Mouse (Mus musculus) right cerebral cortex, postnatal 14 days (tissue): ENCODE data around the gene Cacna2d2.
"Not testable (repeated sequence)": the region's sequence is repeated elsewhere in the genome, so short reads cannot be mapped to it uniquely, and the experiment has no call there.

Experiments
- DNase-seq: peaks from one replicate; pipeline ENCODE4 v3.0.0; 2022

Cacna2d2 gene

DNA sequence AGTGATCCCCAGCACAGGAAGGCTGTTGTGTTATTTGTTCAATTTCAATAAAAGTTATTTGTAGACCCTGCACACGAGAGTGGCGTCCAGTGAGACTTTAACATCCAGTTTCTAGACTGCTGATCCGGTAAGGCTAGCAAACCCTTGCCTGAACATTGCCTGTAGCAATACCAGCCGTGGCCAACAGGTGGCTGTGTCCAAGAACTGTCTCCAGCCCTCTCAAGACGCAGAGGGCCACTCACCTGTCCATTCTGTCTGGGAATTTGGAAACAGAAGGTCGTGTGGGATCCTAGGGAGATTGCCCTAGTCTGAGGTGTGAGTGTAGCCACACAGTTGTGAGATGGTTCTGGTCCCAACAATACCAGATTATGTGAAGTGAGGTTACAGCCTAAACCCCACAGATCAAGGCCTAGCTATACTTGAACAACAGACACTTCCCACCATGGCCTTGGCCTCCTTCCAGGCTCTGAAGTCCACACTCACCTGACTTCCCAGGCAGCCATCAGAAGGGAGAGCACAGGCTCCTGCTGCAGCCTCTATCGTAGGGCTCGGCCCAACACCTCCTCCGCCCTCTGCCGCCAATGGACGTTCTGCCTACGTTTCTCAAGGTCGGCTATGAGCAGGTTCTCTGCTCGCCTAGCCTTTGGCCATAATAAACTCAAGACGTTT is 166.8 kb downstream of the Cacna2d2 start:
- DNase-seq: peak; percentile 83

DNA sequence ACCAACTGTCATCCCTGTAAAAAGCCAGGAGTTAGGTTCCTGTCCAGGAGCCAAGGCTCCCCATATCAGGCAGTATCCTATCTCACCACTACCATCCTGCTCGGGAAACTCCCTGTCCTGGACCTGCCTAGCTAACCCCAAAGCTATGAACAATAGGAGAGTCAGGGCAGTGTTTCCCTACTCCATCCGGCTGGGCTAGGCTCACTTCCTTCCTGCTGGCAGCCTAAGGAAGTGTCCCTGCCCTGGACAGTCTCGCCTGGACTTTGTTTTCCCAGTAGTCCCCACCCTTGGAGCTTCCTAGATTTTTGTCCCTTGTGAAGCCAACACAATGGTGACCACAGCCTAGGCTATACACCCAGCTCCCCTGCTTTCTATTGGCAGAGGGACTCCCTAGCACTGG is 167.4 kb downstream of the Cacna2d2 start:
- DNase-seq: peak; percentile 6

DNA sequence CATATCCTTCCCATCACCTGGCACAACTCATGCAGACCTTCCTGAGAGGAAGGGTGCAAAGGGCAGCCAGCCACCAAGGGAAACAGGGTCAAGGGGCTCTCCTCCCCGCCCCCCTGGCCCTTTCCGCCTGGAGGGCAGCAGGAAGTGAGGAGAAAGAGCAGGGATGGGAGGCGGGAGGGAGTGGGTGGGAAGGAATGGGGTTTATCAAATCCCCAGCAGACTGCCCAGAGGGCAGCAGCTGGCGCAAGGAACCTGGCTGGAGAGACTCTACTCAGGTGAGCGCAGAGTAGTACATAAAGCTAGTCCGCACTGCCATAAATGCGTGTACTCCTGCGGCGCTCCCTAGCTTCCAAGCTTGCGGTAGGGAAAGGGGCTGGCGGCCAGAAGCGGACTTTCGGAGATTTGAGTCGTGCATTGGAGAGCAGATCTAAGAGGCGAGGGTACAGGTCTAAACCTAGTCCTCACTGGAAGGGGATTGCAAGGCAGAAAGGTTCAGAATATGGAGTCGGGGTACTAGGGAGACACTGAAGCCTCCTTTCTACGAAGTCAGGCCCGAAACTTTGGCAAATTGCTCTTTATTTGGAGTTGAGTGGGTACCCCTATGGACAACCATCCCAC is 168.4 kb downstream of the Cacna2d2 start, which contains the start of gene Hyal2:
Gene Hyal2 (plus strand): TSS at position 244 of the 618 bp plus-strand sequence.
- DNase-seq: peak; percentile 12

DNA sequence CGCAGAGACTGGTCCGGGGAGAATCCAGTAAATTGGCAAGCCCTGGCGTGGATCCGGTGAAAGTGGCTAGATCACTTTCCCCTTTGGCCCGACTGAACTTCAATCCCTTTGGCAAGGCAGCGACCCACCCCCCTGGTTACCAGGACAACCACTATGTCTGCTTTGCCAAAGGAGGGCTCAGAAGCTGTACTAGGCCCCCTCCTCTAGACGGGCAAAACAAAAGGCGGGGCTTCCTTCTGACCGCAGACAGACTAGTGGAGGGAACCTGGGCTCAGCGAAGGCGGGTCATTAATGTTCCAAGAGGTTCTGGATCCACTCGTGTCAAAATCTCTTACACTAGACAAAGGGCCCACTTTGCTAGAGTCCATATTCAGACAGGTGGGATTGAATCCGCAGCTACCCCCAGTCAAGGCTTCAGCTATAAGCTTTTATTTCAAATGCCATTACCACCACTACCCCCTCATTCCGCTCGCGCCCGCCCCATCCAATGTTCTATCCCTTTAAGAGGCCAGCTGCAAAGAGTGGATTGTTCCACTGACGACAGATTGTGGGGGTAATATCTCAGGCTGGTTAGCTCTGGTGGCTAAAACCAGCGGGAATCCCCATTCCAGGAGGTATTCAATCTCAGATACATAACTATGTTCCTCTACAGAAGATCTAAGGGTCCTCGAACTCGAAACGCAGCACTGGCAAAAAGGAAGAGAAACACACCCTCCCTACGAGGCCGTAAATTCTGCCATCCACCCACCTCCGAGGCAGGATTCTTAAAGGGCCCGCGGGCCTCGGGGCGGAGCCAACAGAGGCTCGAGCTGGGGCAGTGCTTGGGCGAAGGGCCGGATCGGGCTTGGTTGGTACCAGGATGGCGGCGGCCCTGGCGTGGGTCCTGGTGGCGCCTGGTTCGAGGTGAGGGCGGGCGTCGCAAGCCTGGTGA is 169.2 kb downstream of the Cacna2d2 start:
- peak; percentile 81 for DNase-seq

DNA sequence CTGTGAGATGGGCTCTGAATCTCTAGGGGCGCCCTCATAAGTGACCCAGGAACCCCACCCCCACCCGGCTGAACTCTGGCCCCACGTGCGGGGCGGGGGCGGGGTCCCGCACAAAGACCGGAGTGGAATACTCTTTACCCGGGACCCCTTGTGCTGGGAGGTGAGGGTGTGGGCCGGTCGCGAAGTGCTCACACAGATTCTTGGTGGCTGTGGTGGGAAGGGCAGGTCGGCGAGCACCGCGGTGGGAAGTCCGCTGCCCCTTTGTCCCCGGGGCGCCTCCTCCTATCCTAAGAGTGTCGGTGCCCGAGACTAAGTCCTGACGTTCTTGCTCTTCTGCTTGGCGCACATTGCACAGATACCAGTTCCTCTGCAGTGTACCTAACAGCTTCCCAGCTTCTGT is 169.9 kb downstream of the Cacna2d2 start:
- DNase-seq: no peak

DNA sequence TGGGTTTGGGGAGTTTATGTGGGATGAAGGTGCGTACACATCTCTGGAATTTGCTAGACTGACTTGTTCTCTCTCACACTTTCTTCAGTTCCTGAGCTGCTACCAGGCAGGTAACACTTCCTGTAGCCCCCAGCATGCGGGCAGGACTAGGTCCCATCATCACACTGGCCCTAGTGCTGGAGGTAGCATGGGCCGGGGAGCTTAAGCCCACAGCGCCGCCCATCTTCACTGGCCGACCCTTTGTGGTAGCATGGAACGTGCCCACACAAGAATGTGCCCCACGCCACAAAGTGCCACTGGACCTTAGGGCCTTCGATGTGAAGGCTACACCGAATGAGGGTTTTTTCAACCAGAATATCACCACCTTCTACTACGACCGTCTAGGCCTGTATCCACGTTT is 170.6 kb downstream of the Cacna2d2 start:
- no peak for DNase-seq

DNA sequence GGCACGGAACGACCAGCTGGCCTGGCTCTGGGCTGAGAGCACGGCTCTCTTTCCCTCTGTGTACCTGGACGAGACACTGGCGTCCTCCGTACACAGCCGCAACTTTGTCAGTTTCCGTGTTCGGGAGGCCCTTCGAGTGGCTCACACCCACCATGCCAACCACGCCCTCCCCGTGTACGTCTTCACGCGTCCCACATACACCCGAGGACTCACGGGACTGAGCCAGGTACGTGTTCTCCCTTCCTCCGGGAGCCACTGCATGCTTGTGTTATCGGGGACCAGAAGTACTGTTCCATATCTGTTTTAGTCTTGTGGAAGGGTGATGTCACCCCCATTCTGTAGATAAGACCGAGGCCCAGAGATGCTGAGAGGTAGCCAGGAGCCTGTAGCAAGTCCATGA is 171.4 kb downstream of the Cacna2d2 start:
- no peak for DNase-seq

DNA sequence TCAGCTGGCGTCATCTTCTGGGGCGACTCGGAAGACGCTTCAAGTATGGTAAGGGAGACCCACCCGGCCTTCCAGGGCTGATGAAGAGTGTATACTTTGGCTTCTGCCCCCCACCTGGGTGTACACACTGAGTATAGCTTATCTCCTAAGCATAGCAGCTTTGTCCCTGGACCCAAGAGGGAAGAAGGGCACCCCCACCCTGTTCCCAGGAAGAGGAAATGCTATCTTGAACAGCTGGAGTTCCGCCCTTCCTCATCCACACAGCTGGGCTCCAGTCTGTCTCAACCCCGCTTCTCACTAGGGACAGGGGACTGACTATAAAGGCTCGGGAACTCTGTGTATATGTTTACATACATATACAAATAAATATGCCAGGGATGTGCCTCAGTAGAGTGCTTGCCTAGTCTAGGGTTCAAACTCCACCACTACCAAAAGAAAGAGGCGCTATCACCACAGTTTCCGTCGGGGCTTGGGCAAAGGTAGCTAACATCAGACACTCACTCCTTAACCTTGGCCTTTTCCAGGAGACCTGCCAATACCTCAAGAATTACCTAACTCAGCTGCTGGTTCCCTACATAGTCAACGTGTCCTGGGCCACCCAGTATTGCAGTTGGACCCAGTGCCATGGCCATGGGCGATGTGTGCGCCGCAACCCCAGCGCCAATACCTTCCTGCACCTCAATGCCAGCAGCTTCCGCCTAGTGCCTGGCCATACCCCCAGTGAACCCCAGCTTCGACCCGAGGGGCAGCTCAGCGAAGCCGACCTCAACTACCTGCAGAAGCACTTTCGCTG is 172.3 kb downstream of the Cacna2d2 start:
- DNase-seq: peak; percentile 5

DNA sequence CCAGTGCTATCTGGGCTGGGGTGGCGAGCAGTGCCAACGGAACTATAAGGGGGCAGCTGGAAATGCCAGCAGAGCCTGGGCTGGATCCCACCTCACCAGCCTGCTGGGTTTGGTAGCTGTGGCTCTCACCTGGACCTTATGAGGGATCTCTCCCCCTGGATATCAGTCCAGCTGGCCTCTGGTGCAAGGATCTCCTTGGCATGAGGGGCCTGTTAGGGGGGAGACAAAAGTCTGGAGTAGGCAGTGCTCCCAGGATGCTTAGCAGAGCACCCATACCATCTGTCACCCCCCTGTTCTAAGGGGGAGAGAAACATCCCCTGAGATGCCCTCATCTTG is 172.9 kb downstream of the Cacna2d2 start:
- no peak for DNase-seq

DNA sequence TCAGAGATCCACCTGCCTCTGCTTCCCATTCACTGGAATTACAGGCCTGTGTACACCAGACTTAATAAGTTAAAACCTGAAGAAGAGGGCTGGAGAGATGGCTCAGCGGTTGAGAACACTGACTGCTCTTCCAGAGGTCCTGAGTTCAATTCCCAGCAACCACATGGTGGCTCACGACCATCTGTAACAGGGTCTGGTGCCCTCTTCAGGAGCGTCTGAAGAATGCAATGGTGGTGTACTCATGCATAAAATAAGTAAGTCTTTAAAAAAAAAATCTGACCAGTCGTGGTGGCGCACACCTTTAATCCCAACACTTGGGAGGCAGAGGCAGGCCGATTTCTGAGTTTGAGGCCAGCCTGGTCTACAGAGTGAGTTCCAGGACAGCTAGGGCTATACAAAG is 174.4 kb downstream of the Cacna2d2 start:
- not testable (repeated sequence) for DNase-seq

DNA sequence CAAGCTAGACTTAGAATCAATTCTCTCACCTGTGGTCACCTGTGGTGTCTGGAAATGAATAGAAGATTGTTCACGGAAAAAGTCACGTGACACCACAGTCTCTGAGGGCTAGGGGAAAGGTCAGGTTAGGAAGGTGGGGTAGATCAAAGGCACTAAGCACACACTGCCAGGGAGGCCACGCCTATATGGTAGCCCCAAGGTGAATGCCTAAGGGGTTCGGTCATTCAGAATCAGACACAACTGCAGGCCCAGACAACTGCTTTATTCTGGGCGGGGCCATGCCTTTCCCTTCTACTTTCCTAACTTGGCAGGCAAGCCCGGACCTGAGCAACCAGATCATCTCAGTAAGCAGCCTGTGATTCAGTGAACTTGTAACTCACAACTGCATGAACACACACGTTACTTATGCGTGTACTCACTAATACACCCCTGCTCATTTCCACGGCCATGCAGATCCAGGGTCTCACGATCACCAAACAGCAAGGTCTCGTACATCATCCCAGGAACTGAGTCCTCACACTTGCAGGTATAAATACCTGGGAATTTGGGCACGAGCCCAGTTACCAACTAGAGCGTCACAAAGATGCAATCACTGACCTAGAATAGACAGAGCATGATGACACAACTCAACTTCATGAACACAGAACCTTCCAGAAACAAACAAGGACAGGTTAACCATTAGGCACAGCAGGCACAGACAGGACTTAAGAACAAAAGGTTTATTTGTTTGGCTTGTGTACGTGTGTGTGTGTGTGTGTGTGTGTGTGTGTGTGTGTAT is 176.4 kb downstream of the Cacna2d2 start:
- no peak for DNase-seq

DNA sequence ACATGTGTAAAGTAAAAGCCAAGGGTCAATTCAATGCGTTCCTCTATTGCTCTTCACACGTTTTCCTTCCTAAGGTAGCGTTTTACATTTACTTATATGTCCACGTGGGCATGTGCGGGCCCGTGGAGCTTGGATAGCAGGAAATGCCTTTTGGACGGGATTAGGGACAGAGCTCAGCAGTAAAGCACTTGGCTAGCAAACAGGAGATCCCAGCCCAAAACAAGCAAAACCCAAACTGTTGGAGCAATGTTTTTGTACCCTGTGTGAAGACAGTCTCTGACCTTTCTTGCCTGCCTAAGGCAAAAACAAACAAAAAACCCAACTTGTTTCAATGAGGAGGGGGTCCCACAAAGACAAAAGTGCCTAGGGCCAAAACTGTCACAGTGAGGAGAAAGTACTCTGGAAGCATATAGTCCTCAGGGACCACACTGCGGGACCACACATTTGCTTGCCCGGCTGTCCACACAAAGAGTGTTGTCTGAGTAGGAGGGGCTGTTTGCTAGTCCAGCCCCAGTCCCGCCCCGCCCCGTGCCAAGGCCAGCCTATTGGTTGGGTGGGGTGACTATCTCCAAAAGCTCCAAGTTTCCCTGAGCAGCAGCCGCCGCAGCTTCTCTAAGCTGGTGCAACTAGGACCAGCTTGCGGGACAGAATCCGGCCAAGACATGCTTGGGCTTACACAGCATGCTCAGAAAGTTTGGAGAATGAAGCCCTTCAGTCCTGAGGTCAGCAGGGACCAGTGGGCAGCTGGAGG is 177.1 kb downstream of the Cacna2d2 start, which contains the start of gene Hyal1:
Gene Hyal1 (plus strand): TSS at position 571 of the 751 bp plus-strand sequence.
- DNase-seq: peak; percentile 54

DNA sequence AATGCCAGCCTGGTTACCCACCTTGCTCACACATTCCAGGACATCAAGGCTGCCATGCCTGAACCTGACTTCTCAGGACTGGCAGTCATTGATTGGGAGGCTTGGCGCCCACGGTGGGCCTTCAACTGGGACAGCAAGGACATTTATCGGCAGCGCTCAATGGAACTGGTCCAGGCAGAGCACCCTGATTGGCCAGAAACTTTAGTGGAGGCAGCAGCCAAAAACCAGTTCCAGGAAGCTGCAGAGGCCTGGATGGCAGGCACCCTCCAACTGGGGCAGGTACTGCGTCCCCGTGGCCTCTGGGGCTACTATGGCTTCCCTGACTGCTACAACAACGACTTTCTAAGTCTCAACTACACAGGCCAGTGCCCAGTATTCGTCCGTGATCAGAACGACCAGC is 178.5 kb downstream of the Cacna2d2 start:
- DNase-seq: no peak

DNA sequence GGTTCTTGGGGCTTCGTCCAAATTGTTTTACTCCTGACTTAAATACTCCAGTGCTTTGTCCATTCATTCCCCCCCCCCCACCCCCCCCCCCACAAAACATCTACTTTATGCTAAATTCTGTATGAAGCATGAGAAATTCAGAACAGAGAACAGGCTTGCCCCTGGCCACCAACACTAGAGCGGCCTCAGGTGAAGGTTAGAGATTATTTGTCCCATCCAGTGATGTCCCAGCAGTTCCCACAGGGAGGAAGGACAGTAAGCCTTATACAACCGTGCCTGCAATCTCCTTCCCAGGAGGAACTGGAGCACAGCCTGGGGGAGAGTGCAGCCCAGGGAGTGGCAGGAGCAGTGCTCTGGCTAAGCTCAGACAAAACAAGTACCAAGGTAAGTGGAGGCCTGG is 179.2 kb downstream of the Cacna2d2 start, which contains the start of gene Naa80:
Gene Naa80 (plus strand): TSS at position 301 of the 400 bp plus-strand sequence.
- DNase-seq: no peak
